Mouse (Mus musculus) thymus, postnatal 36 days (tissue): ENCODE measurements around the gene Olfr1420.
"Not testable (repeated sequence)": the region's sequence is repeated elsewhere in the genome, so short reads cannot be mapped to it uniquely, and the experiment has no call there.

Experiments
- DNase-seq, 2 experiments: peaks; one replicate each; pipeline ENCODE4 v3.0.0; 2022; ENCODE audit warnings: mixed read lengths in 2 of 2

Olfr1420 gene

DNA sequence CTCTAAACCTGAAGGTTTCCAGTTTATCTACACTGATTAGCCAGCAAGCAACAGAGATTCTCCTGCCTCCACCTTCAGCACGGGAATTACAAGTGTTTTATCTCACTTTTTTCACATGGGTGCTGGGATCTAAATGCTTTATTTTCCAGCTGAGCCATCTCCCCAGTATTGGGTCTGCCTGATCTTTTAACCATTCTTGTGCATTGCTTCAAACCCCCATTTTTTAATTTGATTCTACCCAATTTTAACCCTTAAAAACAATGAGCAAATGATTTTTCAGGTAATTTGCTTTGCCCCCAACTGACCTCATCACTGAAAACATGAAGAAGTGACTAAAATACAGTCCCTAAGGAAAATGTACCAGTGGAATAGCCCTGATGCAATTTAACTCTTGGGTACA is at the start of gene Olfr1420:
Olfr1420 (plus strand) TSS at position 301 of the 400 bp plus-strand sequence.
- DNase-seq: no peak

DNA sequence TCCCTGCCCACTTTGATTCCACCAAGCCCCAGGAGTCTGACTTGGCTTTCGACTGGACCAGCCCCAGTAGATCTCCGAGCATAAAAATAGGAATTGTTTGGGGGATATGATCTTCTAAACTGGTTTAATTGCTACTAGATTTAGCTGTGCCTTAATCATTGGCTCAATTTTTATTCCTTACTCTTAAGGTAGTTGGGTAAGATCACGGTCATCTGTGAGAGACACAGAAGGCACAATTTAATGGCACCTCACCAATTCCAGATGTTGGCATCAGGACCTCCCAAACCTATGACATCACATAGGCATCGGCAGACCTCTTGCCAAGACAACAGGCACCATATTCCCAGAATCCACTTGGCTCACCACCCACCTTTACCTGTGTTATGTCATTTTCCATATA is 47.2 kb upstream of the Olfr1420 start, which contains the start of gene Olfr1417:
Olfr1417 (minus strand) TSS at position 101 of the 400 bp plus-strand sequence.
- DNase-seq: no peak

DNA sequence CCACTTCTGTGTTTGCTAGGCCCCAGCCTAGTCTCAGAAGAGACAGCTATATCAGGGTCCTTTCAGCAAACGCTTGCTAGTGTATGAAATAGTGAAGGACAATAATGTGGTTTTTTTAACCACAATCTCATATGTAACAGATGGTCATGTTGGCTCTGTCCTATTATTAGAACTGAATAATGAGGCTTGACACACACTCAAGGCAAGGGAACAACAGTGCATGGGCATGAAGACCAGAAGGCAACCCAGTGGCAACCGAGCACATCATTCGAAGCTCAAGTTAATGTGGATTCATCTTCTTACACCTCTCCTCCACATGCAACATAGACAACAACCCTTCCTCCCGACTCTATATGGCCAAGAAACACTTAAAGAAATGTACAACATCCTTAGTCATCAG is 40.0 kb upstream of the Olfr1420 start:
- no peak for DNase-seq

DNA sequence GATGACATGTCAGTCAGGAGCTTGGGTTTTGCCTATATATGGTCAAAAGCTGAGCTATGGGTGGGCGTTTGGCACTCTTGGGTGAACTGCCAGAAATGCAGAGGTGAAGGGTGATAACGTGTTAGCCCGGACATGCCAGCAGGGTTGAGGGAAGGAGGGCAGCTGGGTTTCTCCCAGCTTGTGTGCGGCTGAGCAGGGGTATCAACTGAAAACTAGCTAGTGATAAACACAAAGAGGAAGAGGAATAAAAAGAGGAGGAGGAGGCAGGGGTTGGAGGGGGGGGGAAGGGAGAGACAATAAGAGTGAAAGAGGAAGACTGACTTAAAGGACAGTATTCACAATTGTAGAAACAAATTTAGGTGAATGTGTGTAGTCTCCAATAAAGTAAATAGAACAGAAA is 33.7 kb upstream of the Olfr1420 start:
- no peak for DNase-seq

DNA sequence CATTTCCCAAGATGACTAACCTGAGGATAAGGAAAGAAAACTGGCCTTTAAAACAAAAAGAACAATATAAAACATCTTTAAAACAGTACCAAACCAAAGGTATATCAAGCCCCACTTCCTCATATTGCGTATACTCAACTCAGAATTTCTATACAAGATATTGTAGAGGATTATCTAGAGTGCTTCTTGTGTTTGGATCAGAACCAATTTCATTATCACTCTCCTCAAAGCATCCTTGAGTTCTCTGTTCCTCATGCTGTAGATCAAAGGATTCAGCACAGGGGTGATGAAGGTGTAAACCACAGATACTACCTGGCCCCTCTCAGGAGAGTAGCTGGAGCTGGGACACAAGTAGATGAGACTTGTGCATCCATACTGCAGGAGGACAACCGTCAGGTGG is 31.5 kb upstream of the Olfr1420 start:
- DNase-seq: no peak

DNA sequence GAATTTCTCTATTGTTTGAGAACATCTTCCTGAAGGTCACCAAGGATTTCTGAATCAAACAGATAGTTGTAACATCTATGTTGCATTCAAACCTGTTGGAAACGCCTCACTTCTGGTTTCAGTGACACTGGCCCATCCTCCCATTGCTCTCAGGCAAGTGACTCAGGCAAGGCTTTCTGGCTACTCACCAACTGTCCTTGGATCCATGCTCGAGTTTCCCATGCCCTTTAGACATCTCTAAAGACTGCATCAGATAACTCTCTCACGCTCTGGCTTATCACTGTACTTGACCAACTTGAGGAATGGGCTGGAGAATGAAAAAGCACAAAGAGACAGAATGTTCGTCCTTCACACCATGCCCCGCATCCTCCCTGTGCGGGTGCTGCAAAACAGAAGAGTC is 29.9 kb upstream of the Olfr1420 start:
- no peak for DNase-seq

DNA sequence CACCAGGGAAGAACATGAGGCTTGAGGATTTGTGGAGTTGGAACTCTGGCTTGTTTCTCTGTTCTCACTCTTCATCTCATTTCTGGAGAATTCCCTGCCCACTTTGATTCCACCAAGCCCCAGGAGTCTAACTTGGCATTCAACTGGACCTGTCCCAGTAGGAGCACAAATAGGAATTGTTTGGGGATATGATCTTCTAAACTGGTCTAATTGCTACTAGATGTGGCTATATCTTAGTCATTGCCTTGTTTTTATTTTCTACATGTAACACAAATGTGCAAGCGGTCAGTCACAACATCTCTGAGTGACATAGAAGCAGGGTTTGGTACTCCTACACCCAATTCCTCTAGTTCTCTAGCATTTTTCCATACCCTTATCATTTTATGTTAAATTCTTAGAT is 25.4 kb upstream of the Olfr1420 start, which contains the start of gene Olfr1418:
Olfr1418 (minus strand) TSS at position 101 of the 400 bp plus-strand sequence.
- no peak for DNase-seq

DNA sequence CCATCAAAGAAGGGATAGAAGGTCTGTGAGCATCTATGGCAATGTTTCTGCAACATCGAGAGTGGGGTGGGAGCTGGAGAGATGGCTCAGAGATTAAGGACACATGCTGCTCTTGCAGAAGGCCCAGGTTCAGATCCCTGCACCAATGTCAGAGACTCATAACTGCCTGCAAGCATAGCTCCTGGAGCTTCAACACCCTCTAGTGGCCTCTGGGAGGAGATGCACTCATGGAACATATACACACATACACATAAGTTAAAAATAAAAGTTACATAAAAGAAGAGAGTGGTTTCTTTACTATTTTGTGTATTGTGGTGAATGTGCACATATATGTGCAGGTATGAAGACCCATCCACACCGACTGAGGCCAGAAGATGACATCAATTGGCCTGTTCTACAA is 18.5 kb upstream of the Olfr1420 start:
- no peak for DNase-seq

DNA sequence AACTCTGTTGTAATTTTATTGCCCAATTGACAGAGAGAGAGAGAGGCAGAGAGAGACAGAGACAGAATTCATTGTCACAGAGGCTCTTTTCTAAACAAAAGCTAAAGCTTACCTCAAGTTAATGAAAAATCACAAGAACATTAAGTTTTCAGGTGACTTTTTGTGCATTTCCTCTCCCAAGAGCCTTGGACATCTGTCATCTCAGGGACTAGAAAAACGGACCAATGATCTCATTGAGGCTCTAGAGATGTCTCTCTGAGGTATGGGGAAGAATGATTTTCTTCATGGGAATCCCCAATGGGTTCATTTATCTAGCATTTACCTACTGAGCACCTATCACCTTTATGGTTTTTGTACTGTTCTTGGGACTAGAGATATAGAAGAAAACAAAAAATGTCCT is 11.4 kb upstream of the Olfr1420 start, which contains the start of gene Olfr1419:
Olfr1419 (minus strand) TSS at position 101 of the 400 bp plus-strand sequence.
- DNase-seq: no peak

DNA sequence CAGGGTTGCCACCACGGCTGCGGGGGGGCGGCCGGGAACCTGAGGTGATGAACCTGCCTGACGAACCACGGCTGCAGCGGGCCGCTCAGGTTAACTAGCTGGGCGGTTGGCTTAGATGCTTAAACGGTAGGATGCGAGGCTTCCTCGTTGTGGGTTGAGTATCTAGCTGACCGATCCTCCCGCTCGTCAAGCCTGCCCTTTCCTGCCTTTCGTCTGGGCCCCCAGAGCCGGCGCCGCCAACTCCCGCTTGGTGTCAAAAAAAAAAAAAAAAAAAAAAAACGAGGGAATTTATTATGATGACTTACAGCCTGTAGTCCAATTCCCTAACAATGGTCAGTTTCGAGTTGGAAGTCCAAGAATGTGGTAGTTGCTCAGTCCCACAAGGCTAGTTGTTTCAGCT is 8.0 kb upstream of the Olfr1420 start:
- not testable (repeated sequence) for DNase-seq

DNA sequence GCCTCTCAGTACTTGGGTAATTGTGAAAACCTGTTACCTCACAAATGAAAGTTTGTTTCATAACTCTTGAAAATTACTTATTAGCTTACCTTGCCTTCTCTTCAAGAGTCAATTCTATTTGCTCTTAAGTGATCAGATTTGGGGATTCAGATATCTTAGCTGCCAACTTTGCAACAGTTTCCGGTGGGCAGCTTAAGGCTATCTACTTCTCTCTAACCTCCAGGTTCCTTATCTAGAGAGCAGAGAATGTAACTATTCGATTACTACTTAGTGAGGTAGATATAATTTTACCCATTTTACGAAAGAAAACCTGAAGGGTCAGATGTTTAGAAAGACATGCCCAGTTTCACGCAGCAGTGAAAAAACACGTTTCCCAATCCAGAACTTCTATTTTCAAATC is 24.7 kb downstream of the Olfr1420 start:
- no peak for DNase-seq

DNA sequence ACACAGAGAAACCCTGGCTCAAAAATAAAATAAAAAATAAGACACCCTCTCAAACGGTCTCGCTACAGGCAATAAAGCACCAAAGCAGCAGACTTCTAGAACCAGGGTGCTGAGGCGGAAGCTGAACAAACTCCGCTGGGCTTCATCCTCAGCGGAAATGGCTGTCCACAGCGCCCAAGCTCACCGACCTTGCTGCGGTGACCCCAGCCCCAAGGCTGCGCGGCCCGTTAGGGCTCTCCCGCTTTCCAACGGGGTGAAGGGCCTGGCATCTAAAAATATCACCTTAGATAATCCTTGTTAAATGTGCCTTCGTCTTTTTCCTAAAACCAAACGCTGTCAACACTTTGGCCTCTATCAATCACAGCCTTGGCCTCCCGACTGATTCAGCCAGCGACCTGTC is 25.2 kb downstream of the Olfr1420 start:
- DNase-seq: peak in 1 of 2 experiments; percentile 34

DNA sequence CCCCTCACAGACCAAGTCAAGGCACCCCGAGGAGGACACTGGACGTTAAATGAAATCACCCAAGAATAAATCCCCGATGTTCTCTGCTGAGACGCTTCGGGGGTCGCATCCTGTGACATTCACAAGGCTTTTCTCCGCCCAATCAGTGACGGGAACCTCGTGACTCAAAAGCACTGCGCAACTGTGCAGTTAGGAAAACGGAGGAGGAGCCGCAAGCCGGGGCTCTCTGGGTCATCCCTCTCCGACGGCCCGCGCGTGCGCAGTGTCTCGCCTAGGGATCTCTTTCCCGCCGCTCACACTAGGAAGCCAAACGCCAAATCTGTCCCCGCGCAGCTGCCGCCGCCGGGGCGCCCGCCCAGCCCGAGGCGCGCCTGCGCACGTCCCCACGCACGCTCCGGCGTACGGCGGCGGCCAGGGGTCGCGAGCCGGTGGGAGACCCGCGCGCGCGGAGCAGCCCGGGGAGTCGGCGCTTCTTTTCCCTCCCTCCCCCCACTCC is 25.7 kb downstream of the Olfr1420 start, which contains the start of gene Patl1:
Patl1 (plus strand) TSS at position 363 of the 496 bp plus-strand sequence.
- DNase-seq: peak; percentile 97 to 99

DNA sequence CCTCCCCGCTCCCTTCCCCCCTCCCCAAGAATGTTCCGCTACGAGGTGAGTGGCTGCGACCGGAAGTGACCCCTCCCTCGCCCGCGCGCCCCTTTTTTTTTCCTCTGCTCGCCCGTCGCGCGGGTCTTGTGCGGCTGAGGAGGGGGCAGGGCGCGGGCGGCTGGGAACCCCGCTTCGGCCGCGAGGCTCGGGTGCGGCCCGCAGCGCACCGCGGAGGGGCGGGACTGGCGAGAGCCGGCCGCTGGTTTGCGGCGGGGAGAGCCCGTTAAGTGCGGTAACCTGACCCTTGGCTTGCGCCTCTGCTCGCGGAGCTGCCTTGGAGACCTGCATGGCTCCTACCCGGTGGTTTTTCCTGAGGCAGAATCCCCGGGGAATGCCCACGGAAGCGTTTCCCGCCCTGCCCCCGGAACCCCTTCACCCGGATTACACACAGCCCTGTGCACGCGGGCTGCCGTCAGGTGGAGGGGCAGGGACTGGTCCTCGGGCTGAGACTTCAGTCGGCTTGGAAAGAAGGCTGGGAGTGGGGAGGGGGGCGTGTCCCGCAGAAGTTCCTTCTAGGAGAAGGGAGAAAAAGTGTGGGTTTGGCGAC is 26.3 kb downstream of the Olfr1420 start:
- DNase-seq: peak in 1 of 2 experiments; percentile 66

DNA sequence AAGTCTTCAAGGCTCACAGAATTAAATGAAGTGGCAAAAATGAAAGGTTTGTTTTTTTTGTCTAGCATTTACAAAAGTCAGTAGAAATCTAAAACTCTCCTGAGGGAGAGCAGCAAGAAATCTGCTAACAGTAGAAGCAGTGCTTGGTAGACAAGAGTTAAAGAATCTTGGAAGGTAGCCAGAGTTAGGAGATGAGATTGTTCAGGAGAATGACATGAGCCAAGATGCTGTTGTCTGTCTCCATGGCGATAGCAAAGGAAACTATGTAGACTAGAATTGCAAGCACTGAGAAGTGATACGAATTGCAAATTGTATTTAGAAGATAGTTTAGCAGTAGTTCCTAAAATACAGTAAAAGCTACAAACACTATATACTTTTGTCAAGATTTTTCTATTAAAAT is 29.4 kb downstream of the Olfr1420 start:
- no peak for DNase-seq

DNA sequence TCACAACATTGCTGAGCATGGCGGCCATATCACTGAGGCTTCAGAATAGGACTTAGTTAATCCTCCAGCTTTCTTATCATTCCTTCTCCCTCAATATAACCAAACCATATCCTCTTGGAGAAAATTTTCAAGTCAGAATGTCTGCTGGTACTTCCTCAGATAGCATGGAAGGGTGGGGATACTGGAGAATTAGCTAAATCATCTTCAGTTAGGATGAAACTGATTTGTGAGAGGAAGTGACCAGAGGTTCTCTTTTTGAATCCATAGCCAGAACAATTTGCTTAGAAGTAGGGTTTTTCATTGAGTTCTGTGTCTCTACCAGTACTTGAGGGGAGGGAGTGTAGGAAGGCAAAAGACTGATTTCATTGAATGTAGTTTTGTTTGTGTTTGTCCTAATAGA is 35.7 kb downstream of the Olfr1420 start:
- DNase-seq: no peak

DNA sequence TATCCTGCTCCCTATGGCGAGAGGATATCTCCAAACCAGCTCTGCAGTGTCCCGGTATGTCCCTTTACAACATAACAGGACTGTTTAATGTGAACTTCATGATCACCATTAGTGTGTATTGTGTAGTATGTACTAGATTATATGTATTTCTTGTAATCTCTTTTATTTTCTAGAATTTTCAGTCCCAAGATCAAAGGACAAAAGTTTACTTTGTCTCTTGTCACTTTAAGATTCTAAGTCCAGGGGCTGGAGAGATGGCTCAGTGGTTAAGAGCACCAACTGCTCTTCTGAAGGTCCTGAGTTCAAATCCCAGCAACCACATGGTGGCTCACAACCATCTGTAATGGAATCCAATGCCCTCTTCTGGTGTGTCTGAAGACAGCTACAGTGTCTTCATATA is 36.1 kb downstream of the Olfr1420 start:
- DNase-seq: not testable (repeated sequence)

DNA sequence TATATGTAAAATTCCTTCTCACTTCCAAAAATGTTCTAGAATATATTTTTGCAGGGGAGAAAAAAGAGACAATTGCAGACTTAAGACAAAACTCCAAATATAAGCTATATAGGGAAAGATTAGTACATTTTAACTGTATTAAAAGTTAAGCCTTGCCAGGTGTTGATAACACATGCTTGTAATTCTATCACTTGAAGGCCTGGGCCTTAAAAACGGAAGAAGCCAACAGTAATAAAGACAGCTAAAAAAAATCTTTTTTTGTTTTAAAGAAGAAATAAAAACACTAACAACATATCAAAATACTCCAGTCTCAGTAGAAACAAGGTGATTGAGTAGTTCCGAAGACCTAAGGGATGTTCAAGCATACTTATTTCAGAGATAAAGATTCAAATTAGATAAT is 40.0 kb downstream of the Olfr1420 start:
- no peak for DNase-seq

DNA sequence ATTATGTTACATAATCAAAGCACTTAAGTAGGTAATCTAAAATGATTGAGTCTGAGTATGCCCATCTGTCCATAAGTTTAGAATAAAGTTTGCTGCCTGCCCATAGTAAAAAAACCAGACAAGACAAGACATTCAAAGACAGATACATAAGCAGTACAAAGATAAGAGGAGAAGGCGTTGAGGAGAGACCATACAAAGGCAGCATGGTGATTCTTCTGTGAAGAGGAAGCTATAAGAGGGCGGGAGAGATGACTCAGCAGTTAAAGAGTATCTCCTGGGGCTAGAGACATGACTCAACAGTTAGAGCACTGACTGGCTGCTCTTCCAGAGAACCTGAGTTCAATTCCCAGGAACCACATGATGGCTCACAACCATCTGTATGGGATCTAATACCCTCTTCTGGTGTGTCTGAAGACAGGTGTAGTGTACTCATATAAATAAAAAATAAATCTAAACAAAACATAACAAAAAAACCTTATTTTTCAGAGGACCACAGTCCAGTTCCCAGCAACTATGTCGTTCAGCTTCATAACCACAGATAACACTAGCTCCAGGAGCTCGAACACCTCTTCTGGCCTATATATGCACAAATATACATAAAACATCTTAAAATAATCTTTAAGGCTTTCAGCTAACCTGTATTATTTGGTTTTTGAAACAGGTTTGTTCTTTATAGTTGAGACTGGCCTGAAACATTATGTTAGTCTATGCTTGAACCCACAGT is 41.8 kb downstream of the Olfr1420 start:
- DNase-seq: no peak

DNA sequence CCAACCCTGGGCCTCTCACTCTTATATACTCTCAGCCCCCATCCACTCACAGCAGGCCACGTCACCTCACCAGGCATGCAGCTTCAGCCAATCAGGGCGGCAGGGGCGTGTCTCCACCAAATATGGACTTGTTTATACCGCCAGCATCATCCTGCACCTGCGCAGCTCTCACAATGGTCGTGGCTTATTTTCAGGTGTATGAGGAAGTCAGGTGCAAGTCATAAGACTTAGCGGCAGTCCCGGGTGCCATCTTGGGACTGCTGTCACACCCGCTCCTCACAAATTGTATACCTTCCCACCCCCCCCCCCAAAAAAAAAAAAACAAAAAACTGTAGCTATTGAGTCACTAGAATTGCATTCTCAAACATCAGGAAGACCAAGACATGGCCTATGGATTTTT is 60.1 kb downstream of the Olfr1420 start:
- DNase-seq: not testable (repeated sequence)
